Mouse (Mus musculus) testis, postnatal 10 days (tissue): ENCODE results near the gene Spast.

ENCODE experiments used
- DNase-seq: peaks from one replicate; pipeline ENCODE4 v3.0.0; 2021; ENCODE audit warnings: low spot score

Spast gene

DNA sequence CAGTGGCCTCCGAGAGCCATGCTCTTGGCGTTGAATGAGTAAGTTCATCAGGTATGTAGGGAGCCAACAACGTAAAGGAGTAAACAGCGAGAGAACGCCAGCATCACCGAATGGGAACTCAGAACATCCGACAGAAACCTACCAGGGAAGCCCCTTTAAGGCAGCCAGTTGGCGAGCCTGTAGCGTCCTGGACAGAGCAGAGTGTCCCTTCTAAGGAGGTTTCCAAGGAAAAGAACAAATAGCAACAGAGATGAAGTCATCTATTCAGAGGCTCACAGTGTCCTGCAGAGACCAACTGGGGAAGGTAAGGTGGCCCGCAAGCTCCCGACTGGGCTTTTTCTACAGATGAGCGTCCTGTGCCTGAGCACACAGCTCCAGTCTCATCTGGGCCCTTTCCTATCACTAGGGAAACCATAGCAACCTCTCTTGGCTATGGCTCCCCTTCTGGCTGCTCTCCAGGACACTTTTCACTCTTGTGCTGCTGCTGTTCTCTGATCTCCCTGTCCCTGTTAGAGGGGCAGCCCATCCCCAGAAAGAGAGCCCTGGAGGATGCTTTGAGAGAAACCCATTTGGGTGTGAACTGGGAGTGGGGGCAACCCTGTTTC, 85.7 kb downstream of the Spast start:
- no peak for DNase-seq

DNA sequence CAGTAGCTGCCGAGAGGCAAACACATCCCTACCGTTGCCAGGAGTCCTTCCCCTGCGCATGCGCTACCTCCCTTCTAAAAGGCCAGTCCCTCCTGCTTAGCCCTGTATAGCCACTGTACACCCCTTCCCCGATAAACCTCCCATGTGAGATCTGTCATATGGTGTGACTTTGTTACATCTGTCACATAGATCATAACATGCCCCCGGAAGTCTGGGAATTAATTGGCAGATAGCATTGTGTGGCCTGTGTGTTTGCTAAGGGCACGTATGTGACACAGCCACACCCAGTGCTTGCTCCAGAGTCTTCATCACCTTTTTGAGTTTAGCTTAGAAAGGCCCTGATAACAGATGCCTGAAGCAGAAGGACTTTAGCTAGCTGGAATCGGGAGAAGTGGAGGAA, 91.3 kb downstream of the Spast start:
- no peak for DNase-seq

DNA sequence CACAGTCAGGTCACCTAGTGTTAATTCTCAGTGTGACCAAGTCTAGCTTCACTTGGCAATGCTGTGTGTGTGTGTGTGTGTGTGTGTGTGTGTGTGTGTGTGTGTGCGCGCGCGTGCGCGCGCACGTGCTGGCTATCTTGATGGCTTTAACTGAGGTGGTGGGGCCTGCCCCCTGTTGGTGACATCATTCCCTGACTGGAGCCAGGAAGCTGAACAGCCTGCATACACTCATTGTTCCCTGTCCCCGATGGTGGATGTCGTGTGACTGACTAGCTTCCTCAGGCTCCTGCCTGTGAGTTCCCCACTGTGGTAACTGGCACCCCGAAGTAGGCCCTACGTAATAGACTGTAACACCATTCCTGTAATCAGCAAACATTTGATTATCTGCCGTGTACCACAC, 92.7 kb downstream of the Spast start:
- DNase-seq, result no peak

DNA sequence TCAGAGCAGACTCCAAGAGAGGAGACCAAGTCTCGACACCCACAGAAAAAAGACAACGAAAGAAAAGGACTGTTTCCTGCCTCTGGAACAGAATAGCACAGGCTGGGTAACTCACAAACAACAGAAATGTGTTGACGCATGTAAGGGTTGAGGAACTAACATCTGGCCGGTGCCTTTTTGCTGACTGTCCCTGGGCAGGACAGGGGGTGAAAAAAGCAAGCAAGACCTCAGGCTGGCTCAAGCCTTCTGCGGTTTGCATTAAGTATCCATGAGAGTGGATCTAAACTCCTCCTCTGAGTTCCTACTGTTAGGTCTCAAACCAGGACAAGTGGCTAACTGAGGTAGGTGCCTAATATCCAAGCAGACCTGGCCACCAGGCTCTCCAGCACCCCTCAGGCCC, 93.8 kb downstream of the Spast start:
- no peak for DNase-seq

DNA sequence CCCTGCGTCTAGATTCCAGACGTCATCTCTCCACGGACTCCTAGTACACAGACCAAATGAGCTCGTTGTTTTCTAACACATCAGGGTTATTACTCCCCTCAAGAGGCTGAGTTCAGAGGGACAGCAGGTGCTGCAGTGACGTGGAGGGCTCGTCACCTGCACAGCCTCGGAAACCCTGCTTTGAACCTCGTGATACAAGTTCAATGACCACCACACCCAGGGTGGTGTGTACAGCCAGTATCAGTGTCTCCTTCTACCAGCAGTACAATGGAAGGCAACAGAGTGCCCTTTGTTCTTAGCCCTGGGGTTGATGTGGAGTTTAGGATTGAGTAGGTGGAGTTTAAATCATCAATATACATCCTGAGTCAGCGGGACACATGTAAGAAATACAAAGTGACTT, 99.0 kb downstream of the Spast start:
- DNase-seq, result no peak

DNA sequence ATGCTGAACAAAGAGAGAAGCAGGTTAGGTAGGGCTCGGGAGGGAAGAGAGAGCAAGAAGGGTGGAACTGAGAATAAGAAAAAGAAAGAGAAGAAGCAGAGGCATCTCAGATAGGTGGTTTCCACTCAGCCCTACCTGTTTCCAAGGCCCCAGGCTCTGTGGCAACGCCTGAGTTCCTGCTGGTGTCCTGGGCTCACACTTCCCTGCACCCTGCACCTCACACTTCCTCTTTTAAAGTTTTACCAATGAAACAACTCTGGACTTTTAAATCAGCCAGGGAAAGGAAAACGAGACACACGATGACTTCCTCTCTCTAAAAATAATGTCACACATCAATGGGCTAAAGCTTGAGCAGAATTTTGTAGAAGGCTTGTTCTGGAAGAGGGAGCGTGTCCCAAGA, 101.7 kb downstream of the Spast start:
- no peak for DNase-seq
